Mouse (Mus musculus) ovary, postnatal 10 days (tissue): ENCODE data around the gene Eif2b1.
"Not testable (repeated sequence)": the region's sequence is repeated elsewhere in the genome, so short reads cannot be mapped to it uniquely, and the experiment has no call there.

Source experiments
- DNase-seq: peaks from one replicate; pipeline ENCODE4 v3.0.0; 2022; ENCODE audit warnings: low spot score

The Eif2b1 gene

GRCm38 (mm10) chr5:124550737-124551136 is 28.2 kb downstream of the Eif2b1 start:
- DNase-seq: not testable (repeated sequence)

DNA sequence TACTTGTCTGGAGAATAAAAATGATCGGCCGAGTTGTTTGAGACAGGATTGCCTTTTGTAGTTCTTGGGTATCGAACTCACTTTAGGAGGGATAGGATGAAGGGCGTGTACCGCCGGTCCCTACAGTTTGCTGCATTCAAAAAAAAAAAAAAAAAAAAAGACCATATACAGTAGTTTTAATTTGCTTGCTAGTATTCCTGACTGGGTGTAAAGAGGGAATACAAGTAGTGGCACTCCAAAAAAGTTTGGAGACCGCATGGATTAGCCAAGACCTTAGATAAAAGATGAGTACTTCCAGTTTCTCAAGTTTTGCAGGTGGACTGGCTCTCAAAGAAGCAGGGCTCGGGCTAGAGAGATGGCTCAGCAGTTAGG is 37.3 kb downstream of the Eif2b1 start:
- no peak for DNase-seq

- peak; percentile 55 for DNase-seq
Measured at GRCm38 (mm10) chr5:124540905-124541601, 37.9 kb downstream of the Eif2b1 start.

- DNase-seq: peak; percentile 84
Measured at GRCm38 (mm10) chr5:124540383-124540786, 38.5 kb downstream of the Eif2b1 start, which contains the start of gene Tmed2. Gene Tmed2, plus strand, starts transcription at chr5:124540695.

DNA sequence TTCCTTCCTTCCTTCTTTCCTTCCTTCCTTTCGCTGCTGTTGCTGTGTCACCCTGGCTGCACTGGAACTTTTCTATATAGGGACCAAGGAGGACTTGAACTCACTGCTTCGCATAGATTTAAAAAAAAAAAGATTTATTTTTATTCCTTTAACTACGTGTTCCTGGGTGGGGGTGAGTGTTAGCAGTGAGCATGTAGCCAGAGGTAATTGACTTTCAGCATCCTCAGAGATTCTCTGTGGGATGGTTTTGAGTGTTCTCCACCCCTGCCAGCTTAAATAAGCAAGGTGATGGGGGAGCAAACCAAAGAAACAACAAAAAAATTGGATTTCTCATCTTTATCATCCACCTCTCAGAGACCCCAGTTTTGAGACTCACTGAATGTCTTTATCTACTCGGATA is 39.0 kb downstream of the Eif2b1 start:
- DNase-seq: no peak

DNA sequence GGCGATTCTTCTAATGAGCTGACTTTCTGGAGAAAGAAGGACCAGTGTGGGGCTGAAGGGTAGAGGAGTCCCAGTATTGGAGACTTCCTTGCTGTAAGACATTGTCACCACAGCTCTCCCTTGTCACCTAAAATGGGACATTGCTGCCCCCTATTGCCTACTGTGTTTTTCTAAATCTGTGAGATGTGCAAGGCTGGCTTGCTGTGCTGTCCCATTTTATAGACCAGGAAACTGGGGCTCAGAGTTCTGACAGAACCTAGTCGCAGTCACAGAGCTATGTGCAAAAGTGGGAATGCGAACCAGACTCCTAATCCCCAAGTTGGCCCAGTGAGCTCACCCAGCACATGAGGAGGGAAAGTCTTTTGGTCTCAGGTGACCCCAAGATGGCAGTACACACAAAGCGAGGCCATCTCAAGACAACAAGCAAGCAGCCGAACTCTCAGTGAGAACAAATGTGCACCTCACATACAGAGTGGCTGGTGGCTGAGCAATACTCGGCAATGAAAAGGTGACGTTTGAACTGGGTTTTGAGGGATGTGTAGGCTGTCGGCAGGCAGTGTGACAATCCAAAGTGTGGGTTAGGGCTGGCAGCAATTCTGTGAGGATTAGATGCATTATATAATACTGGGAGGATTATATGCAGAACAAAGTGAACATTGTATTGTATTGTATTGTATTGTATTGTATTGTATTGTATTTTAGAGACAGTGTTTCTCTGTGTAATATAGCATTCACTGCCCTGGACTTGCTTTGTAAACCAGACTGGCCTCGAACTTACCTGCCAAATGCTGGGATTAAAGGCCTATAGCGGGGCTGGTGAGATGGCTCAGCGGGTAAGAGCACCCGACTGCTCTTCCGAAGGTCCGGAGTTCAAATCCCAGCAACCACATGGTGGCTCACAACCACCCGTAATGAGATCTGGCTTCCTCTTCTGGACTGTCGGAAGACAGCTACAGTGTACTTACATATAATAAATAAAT is 39.8 kb downstream of the Eif2b1 start:
- no peak for DNase-seq

GRCm38 (mm10) chr5:124536776-124537175 is 42.2 kb downstream of the Eif2b1 start:
- peak; percentile 21 for DNase-seq

GRCm38 (mm10) chr5:124535016-124535415 is 43.9 kb downstream of the Eif2b1 start:
- no peak for DNase-seq

GRCm38 (mm10) chr5:124532451-124532850 is 46.5 kb downstream of the Eif2b1 start:
- DNase-seq: no peak

GRCm38 (mm10) chr5:124531583-124531930 is 47.4 kb downstream of the Eif2b1 start:
- DNase-seq: no peak

DNA sequence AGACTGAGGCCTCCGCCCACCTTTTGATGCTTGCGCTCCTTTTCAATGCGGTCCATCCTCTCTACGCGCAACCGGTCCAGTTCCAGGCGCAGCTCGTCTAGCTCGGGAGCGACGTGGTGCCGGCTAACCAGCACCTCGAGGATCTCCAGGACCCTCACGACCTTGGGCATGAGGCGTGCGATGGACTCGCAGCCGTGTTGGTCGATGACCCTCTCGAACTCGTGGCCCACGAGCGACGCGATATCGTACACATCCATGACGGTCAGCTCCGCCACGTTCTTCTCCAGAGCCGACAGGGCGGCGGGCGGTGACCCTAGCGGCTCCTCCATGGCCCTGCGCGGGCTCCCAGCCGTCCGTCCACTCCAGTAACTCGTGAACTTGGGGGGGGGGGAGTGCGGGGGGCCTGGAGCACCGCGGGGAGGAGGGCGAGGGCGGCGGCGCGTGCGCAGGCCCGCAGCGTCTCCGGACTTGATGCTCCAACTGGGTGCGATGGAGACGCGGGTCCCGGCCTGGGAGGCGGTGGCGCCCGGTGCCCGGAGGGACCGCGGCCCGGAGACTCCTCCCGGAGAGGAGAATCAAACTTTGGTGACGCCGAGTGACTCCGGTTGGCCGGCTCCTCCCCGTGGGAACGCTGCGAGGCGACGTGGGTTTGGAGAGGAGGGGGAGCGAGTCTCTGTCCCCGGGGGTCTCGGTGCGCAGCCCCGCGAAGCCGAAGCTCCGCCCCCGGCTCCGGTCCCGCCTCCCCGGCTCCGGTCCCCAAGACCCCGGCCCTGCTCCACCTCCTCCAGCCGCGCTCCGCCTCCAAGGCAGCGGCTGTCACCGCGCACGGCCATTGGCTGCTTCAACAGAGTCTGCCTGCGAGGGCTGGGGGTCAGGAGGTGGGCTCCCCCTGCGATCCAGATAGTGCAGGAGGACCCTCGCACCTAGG is 48.0 kb downstream of the Eif2b1 start, which contains the start of gene Rilpl1:
Gene Rilpl1, minus strand, starts transcription at position 737 of the 928 bp plus-strand sequence.
- peak; percentile 61 for DNase-seq

- no peak for DNase-seq
Measured at GRCm38 (mm10) chr5:124529697-124530096, 49.2 kb downstream of the Eif2b1 start.

DNA sequence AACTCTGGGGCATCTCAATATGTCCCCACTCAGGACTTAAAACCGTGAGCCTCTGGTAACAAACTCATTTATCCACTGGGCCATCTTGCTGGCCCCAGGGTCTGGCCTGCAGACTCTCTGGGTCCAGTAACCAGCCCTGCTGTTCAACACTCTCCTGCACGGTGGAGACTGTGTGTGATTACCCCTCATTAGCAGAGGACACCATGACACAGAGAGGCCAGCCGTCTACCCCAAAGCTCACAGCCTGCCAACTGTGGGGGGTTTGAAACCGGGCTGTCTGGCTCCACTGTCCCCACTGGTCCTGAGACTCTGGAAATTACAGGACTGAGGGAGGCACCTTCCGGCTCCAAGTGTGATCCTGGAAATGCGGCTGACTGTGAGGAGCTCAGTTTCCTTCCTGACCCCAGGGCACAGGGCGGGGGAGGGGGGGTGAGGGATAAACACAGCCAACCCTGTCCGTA is 49.7 kb downstream of the Eif2b1 start:
- no peak for DNase-seq

DNA sequence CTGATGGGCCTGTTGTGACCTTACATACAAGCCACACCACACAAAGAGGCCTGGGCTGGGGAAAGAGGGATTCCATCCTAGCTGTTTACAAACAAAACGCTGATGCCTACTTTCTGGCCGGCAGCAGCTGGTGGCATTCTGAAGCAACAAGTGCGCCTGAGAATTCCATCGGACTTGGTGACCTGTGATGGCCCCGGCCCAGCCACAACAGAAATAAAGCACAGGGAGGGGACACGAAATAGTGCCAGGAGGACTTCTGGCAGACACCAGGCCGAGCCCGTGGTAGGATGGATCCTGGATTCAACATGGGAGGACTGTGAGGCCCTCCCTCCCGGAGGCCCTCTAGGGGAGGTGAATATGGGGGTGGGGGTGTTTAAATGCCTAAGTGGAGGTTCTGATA is 50.1 kb downstream of the Eif2b1 start:
- no peak for DNase-seq

GRCm38 (mm10) chr5:124528351-124528750 is 50.6 kb downstream of the Eif2b1 start:
- DNase-seq: no peak

- DNase-seq: no peak
Measured at GRCm38 (mm10) chr5:124524943-124525342, 54.0 kb downstream of the Eif2b1 start.

DNA sequence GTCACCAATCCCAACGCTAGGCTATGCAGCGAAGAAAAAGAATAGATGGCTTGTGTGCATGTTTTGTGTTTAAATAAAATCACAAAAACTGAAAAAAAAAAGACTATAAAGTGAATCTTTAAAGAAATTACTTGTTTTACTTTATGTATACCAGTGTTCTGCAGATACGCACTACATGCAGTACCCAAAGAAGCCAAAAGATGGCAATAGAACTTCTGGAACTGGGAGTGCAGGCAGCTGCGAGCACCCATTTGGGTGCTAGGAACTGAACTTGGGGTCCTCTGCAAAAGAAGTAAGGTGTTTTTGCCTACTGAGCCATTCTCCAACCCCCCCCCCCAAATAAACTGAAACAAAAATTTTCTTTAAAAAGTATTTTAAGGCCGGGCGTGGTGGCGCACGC is 55.9 kb downstream of the Eif2b1 start:
- no peak for DNase-seq

DNA sequence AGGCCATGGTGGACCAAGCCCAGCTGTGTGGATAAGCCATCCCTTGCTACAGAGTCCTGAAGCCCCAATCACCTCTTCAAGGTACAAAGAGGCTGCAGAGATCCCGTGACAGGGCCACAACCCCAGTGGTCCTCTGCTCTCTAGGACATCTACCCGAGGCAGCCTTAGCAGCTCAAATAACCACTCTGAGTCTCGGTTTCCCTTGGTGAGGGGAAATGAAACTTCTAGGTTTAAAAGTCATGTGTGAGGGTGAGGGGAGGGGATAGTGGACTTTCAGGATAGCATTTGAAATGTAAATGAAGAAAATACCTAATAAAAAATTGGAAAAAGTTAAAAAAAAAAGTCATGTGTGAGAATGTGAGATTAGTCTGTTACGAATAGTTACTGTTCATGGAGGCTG is 57.3 kb downstream of the Eif2b1 start:
- DNase-seq: no peak
